Mouse (Mus musculus) MEL (cell line): ENCODE measurements around the gene Ppia. TPM values are rescaled to one million over a fixed set of nuclear protein-coding genes. Genes with fewer than 3 reads are reported as not detected.
"Not testable (repeated sequence)": the region's sequence is repeated elsewhere in the genome, so short reads cannot be mapped to it uniquely, and the experiment has no call there.

Source experiments
- DNase-seq: peaks from one replicate; pipeline ENCODE4 v3.0.0; 2011; ENCODE audit warnings: low read depth, low spot score
- H3K27ac ChIP-seq: 2 replicates; pipeline ENCODE4 v1.5.1; 2012; ENCODE audit warnings: low read depth, mild to moderate bottlenecking, control low read depth, low read length, moderate library complexity; ENCODE audit not compliant: control insufficient read depth
- H3K27me3 ChIP-seq, 2 experiments: fragments of 150-350 bp in 1 of 2; sonication (generic) in 1 of 2; 2 replicates each; pipeline ENCODE4 v1.6.1; 2012; ENCODE audit warnings: low read length in 2 of 2, mild to moderate bottlenecking in 2 of 2, improper control_type of control experiment in 1 of 2, moderate library complexity in 1 of 2; ENCODE audit not compliant: insufficient read depth in 2 of 2, control insufficient read depth in 1 of 2
- H3K36me3 ChIP-seq, 2 experiments: 2 replicates each; pipeline ENCODE4 v1.6.1; 2012 to 2014; ENCODE audit warnings: low read length in 2 of 2, improper control_type of control experiment in 1 of 2, inconsistent platforms in 1 of 2, mild to moderate bottlenecking in 1 of 2; ENCODE audit not compliant: insufficient read depth in 2 of 2, control insufficient read depth in 1 of 2
- H3K4me1 ChIP-seq, 2 experiments: fragments of 150-350 bp in 1 of 2; sonication (generic) in 1 of 2; 2 replicates each; pipeline ENCODE4 v1.6.1; 2012; ENCODE audit warnings: low read length in 2 of 2, improper control_type of control experiment in 1 of 2, mild to moderate bottlenecking in 1 of 2; ENCODE audit not compliant: insufficient read depth in 2 of 2, control insufficient read depth in 1 of 2
- H3K4me3 ChIP-seq, 2 experiments: fragments of 150-350 bp in 1 of 2; sonication (generic) in 1 of 2; 2 replicates each; pipeline ENCODE4 v1.5.1; 2012; ENCODE audit warnings: low read depth in 2 of 2, low read length in 2 of 2, mild to moderate bottlenecking in 2 of 2, moderate library complexity in 2 of 2, control low read depth in 1 of 2, improper control_type of control experiment in 1 of 2; ENCODE audit not compliant: control insufficient read depth in 1 of 2, insufficient read depth in 1 of 2
- H3K79me2 ChIP-seq: 2 replicates; pipeline ENCODE4 v1.6.1; 2012; ENCODE audit warnings: mild to moderate bottlenecking, low read length, moderate library complexity; ENCODE audit not compliant: control insufficient read depth, poor library complexity, insufficient read depth
- H3K9ac ChIP-seq: 2 replicates; pipeline ENCODE4 v1.6.1; 2012; ENCODE audit warnings: low read depth, mild to moderate bottlenecking, control low read depth, low read length, moderate library complexity; ENCODE audit not compliant: control insufficient read depth, poor library complexity, severe bottlenecking
- H3K9me3 ChIP-seq: fragments of 150-350 bp; sonication (generic); replicated peaks from 2 replicates; pipeline ENCODE4 v1.6.1; 2012; ENCODE audit warnings: mild to moderate bottlenecking, low read length, improper control_type of control experiment, moderate library complexity; ENCODE audit not compliant: insufficient read depth
- BHLHE40 ChIP-seq: IDR thresholded peaks from 2 replicates; pipeline ENCODE4 v1.6.1; 2012; ENCODE audit warnings: low read depth, mild to moderate bottlenecking, inconsistent platforms, low read length, improper control_type of control experiment, borderline replicate concordance
- CHD1 ChIP-seq: IDR thresholded peaks from 2 replicates; pipeline ENCODE4 v1.6.1; 2012; ENCODE audit warnings: low read depth, mild to moderate bottlenecking, inconsistent platforms, low read length, improper control_type of control experiment
- CTCF ChIP-seq, 3 experiments: IDR thresholded peaks in 2 of 3; conservative IDR thresholded peaks in 1 of 3; 2 replicates each; pipeline ENCODE4 v1.5.1; 2011 to 2012; ENCODE audit warnings: low read length in 3 of 3, low read depth in 2 of 3, mild to moderate bottlenecking in 2 of 3, improper control_type of control experiment in 1 of 3, inconsistent platforms in 1 of 3, mixed read lengths in 1 of 3, moderate library complexity in 1 of 3; ENCODE audit not compliant: control insufficient read depth in 1 of 3, insufficient read depth in 1 of 3, poor library complexity in 1 of 3, severe bottlenecking in 1 of 3
- E2F4 ChIP-seq: IDR thresholded peaks from 2 replicates; pipeline ENCODE4 v1.6.1; 2011; ENCODE audit warnings: low read depth, low read length, improper control_type of control experiment, borderline replicate concordance
- EP300 ChIP-seq, 2 experiments: IDR thresholded peaks; 2 replicates each; pipeline ENCODE4 v1.6.1; 2011; ENCODE audit warnings: improper control_type of control experiment in 2 of 2, low read length in 2 of 2, low read depth in 1 of 2, mild to moderate bottlenecking in 1 of 2
- GABPA ChIP-seq: IDR thresholded peaks from 2 replicates; pipeline ENCODE4 v1.6.1; 2012; ENCODE audit warnings: low read depth, mild to moderate bottlenecking, inconsistent platforms, low read length, improper control_type of control experiment, moderate library complexity
- GATA1 ChIP-seq: IDR thresholded peaks from 2 replicates; pipeline ENCODE4 v1.6.1; 2011; ENCODE audit warnings: low read depth, low read length, improper control_type of control experiment
- HCFC1 ChIP-seq: IDR thresholded peaks from 2 replicates; pipeline ENCODE4 v1.6.1; 2012; ENCODE audit warnings: low read depth, mild to moderate bottlenecking, inconsistent platforms, low read length, improper control_type of control experiment, moderate library complexity
- MEF2A ChIP-seq: IDR thresholded peaks from 2 replicates; pipeline ENCODE4 v1.6.1; 2014; ENCODE audit warnings: low read depth, mild to moderate bottlenecking, inconsistent platforms, low read length, improper control_type of control experiment; ENCODE audit not compliant: poor library complexity, insufficient replicate concordance, severe bottlenecking; ENCODE audit errors: extremely low read depth
- NELFE ChIP-seq: IDR thresholded peaks from 2 replicates; pipeline ENCODE4 v1.6.1; 2011; ENCODE audit warnings: low read depth, low read length, improper control_type of control experiment
- POLR2A ChIP-seq, 2 experiments: IDR thresholded peaks; 2 replicates each; pipeline ENCODE4 v1.6.1; 2011 to 2012; ENCODE audit warnings: low read length in 2 of 2, mild to moderate bottlenecking in 2 of 2, control low read depth in 1 of 2, improper control_type of control experiment in 1 of 2, low read depth in 1 of 2, moderate library complexity in 1 of 2; ENCODE audit not compliant: control insufficient read depth in 1 of 2, insufficient read depth in 1 of 2, poor library complexity in 1 of 2
- POLR2AphosphoS2 ChIP-seq: IDR thresholded peaks from 2 replicates; pipeline ENCODE4 v1.6.1; 2011; ENCODE audit warnings: low read length, improper control_type of control experiment
- RAD21 ChIP-seq: IDR thresholded peaks from 2 replicates; pipeline ENCODE4 v1.6.1; 2011; ENCODE audit warnings: mild to moderate bottlenecking, low read depth, low read length, improper control_type of control experiment
- SMC3 ChIP-seq: IDR thresholded peaks from 2 replicates; pipeline ENCODE4 v1.6.1; 2011; ENCODE audit warnings: low read depth, low read length, improper control_type of control experiment
- TBP ChIP-seq: IDR thresholded peaks from 2 replicates; pipeline ENCODE4 v1.8.0; 2011; ENCODE audit warnings: low read depth, low read length, improper control_type of control experiment
- TCF12 ChIP-seq: IDR thresholded peaks from 2 replicates; pipeline ENCODE4 v1.6.1; 2014; ENCODE audit warnings: low read depth, mild to moderate bottlenecking, inconsistent platforms, low read length, improper control_type of control experiment, moderate library complexity
- UBTF ChIP-seq: IDR thresholded peaks from 2 replicates; pipeline ENCODE4 v1.6.1; 2012; ENCODE audit warnings: low read depth, mild to moderate bottlenecking, inconsistent platforms, low read length, improper control_type of control experiment, moderate library complexity, borderline replicate concordance; ENCODE audit not compliant: insufficient read depth
- USF1 ChIP-seq: IDR thresholded peaks from 2 replicates; pipeline ENCODE4 v1.6.1; 2014; ENCODE audit warnings: low read depth, mild to moderate bottlenecking, inconsistent platforms, low read length, improper control_type of control experiment, moderate library complexity
- USF2 ChIP-seq, 2 experiments: IDR thresholded peaks; 2 replicates each; pipeline ENCODE4 v1.6.1; 2011 to 2012; ENCODE audit warnings: improper control_type of control experiment in 2 of 2, low read length in 2 of 2, borderline replicate concordance in 1 of 2, inconsistent platforms in 1 of 2, low read depth in 1 of 2, mild to moderate bottlenecking in 1 of 2; ENCODE audit not compliant: insufficient read depth in 1 of 2
- ZKSCAN1 ChIP-seq: IDR thresholded peaks from 2 replicates; pipeline ENCODE4 v1.6.1; 2012; ENCODE audit warnings: low read depth, mild to moderate bottlenecking, inconsistent platforms, low read length, improper control_type of control experiment, moderate library complexity
- polyA plus RNA-seq, 2 experiments: library from polyadenylated mRNA; stranded (reverse) in 1 of 2; unstranded in 1 of 2; fragments of >175 nt in 1 of 2; fragments of >200 nt in 1 of 2; gene quantifications; 2 replicates each; pipeline versions ENCODE4 v1.2.1 to v1.2.4; 2012; ENCODE audit warnings: low replicate concordance in 2 of 2, low read depth in 1 of 2; ENCODE audit not compliant: insufficient read length in 2 of 2, insufficient read depth in 1 of 2, missing spikeins in 1 of 2
- total RNA-seq: library from RNA; depleted of rRNA; stranded (reverse); fragments of 300-350 nt; gene quantifications from 2 replicates; pipeline ENCODE4 v1.2.3, GENCODE M21; 2012

The Ppia gene
- total and polyA plus RNA-seq, 3 experiments, result 3,662 to 7,288 TPM; not detected in 1

DNA sequence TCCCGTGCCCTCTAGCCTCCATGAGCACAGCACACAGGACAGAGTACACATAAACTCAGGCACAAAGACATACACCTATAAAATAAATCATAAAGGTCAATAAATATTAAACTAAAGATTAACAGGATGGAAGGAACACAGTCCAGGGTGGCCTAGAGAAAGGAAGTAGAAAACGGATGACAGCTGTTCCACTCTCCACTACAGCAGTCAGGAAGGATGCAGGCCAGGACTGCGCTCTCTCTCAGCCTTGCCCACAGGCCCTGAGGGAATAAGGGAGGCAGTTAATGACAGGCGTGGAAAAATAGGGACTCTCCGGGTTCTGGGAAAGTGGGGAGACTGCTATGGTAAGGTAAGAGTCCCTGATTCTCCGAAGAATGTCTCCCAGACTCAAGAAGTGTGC lies 48.8 kb upstream of the Ppia start:
- peak overlapping the region; percentile 12 for H3K9ac ChIP-seq
- H3K27me3 ChIP-seq, result no peaks in the 10 kb centered on the region
- DNase-seq, result no peak
- H3K27ac ChIP-seq, result no peak overlapping the region
- H3K9me3 ChIP-seq, result no peaks in the 10 kb centered on the region
- no peak overlapping the region for H3K4me3 ChIP-seq
- H3K36me3 ChIP-seq, result peaks cover 0 to 8% of the 10 kb centered on the region in 2 experiments; a peak in 2 of 4 replicates
- peaks cover 0 to 14% of the 10 kb centered on the region in 2 experiments; a peak in 1 of 4 replicates for H3K4me1 ChIP-seq
- no peaks in the 10 kb centered on the region for H3K79me2 ChIP-seq
- TF ChIP-seq UBTF, result no peak
- no peak for TF ChIP-seq CTCF (IDR thresholded peaks at IDR 0.05 in 2 of 3, conservative IDR thresholded peaks at IDR 0.05 in 1 of 3; ENCODE audit: control insufficient read depth in 1 of 3, insufficient read depth in 1 of 3, low read depth in 2 of 3, low read length in 3 of 3, poor library complexity in 1 of 3, severe bottlenecking in 1 of 3)
- TF ChIP-seq USF1, result no peak
- TF ChIP-seq MEF2A, result no peak
- 0 out of 4 replicates have a peak, but pooled peaks of 1 of the 2 experiments have one; percentile 2 for TF ChIP-seq POLR2A (IDR thresholded peaks at IDR 0.05; ENCODE audit: control insufficient read depth in 1 of 2, insufficient read depth in 1 of 2, low read depth in 1 of 2, low read length in 2 of 2, poor library complexity in 1 of 2)
- TF ChIP-seq BHLHE40, result no peak

DNA sequence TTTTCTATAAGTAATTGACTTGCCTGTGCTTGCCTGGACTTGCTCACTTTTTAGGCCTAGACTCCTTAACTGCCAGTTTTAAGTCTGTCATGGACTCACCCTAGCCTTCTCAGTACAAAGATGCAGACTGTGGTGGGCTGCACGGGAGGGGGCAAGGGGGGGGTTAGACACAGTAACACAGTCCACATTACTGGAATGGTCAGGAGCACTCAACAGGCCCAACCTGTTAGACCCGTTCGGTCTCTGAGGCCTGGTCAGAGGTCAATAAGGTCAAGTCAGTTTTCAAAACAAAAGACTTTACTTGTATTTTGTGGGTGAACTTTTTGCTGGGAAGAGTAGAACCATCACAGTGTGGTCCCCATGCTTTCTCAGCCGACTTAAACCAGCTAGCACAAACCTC lies 48.1 kb upstream of the Ppia start:
- DNase-seq, result no peak
- no peak overlapping the region for H3K27ac ChIP-seq
- TF ChIP-seq TCF12 (no peak), HCFC1 (no peak), USF1 (no peak), NELFE (no peak), GABPA (no peak), CHD1 (no peak), E2F4 (no peak), EP300 (IDR thresholded peaks at IDR 0.05; ENCODE audit: low read depth in 1 of 2, low read length in 2 of 2) (no peak), SMC3 (no peak), UBTF (no peak), TBP (no peak), USF2 (IDR thresholded peaks at IDR 0.05; ENCODE audit: borderline replicate concordance in 1 of 2, insufficient read depth in 1 of 2, low read depth in 1 of 2, low read length in 2 of 2) (no peak), POLR2AphosphoS2 (no peak), RAD21 (no peak), GATA1 (no peak), ZKSCAN1 (no peak)
- no peak overlapping the region for H3K9ac ChIP-seq
- H3K4me1 ChIP-seq, result peaks cover 0 to 14% of the 10 kb centered on the region in 2 experiments; a peak in 1 of 4 replicates
- H3K27me3 ChIP-seq, result no peaks in the 10 kb centered on the region
- no peaks in the 10 kb centered on the region for H3K9me3 ChIP-seq
- H3K36me3 ChIP-seq, result peaks cover 0 to 8% of the 10 kb centered on the region in 2 experiments; a peak in 2 of 4 replicates
- H3K4me3 ChIP-seq, result no peak overlapping the region
- no peaks in the 10 kb centered on the region for H3K79me2 ChIP-seq

DNA sequence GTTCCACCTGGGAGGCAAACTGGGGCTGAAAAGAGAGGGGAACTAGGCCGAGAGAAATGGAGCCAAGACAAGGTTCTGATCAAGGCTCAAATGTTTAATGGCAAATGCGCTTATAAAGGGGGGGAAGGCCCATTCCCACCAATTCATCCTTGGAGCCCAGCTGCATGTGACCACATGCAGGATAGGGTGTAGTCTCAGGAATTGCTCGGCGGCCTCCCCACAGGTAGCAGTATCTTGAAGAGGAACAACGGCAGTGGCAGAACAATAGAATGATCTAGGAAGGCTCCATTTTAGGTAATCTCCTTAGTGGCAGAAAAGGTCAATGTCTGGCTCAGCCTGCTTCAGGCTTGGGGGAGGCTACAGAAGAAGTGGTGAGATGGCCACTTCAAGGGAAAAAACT lies 47.3 kb upstream of the Ppia start:
- not testable (repeated sequence) for H3K4me3 ChIP-seq, DNase-seq, H3K27me3 ChIP-seq, H3K79me2 ChIP-seq, H3K27ac ChIP-seq, H3K9ac ChIP-seq, H3K9me3 ChIP-seq, H3K36me3 ChIP-seq
- H3K4me1 ChIP-seq, result peaks cover 0 to 14% of the 10 kb centered on the region in 2 experiments; a peak in 1 of 4 replicates
